Mouse (Mus musculus) layer of hippocampus, adult 2 months (tissue): ENCODE results near the gene Calhm3. TPM values are rescaled to one million over a fixed set of nuclear protein-coding genes. Genes with fewer than 3 reads are reported as not detected.

Source experiments
- DNase-seq, 2 experiments: peaks; one replicate each; pipeline ENCODE4 v3.0.0; 2022; ENCODE audit warnings: low spot score in 2 of 2
- H3K27ac ChIP-seq: fragments of 200-600 bp; 2 replicates; pipeline ENCODE4 v1.8.1; 2022
- H3K4me3 ChIP-seq: fragments of 200-600 bp; 2 replicates; pipeline ENCODE4 v1.8.1; 2022; ENCODE audit warnings: mild to moderate bottlenecking
- CTCF ChIP-seq: fragments of 200-600 bp; conservative IDR thresholded peaks from 2 replicates; pipeline ENCODE4 v1.8.1; 2022; ENCODE audit warnings: antibody characterized with exemption, mild to moderate bottlenecking, moderate library complexity
- long read RNA-seq, 2 experiments: library from polyadenylated mRNA; stranded (forward); transcript quantifications; one replicate each; pipeline ENCODE4 v2.0.0; 2021; ENCODE audit warnings: borderline mapping rate in 2 of 2
- total RNA-seq, 2 experiments: library from RNA; stranded (reverse); gene quantifications; 2 replicates each; pipeline ENCODE4 v1.2.3; 2021

Calhm3 gene
- total RNA-seq, result not detected
- long read RNA-seq, experiment 1, result 0 reads
- long read RNA-seq, experiment 2, result 0 reads

DNA sequence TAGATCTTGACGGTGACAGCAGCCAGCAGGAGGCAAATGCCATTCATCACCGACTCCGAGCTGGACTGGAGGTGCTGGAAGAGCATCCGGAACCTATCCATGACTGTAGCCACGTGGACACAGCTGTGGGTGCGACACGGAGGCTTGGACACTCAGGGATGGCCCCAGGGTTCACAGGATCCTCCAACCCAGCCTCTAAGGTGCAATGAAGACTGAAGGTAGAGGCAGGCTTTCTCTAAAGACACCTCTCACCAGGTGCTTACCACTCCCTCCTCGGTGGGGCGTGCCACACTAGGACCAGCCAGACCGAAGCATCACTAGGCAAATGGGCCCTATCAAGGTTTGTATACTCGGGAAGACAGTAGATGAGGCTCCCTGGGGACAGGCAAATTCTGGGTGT, at the start of gene Calhm3:
TSS of gene Calhm3 (minus strand) at position 101 of the 400 bp plus-strand sequence.
- no peak for DNase-seq
- Histone ChIP-seq H3K4me3 (no peak within 1 kb of the TSS), H3K27ac (no peak within 1 kb of the TSS)
- TF ChIP-seq CTCF, result no peak

- no peak for DNase-seq
- Histone ChIP-seq H3K4me3 (no peak overlapping the region), H3K27ac (no peak overlapping the region)
- TF ChIP-seq CTCF, result no peak
Observed at GRCm38 (mm10) chr19:47206126-47206525, 48.6 kb upstream of the Calhm3 start.

GRCm38 (mm10) chr19:47204653-47205052, 47.1 kb upstream of the Calhm3 start:
- H3K27ac ChIP-seq, result peak overlapping the region; percentile 72
- no peak overlapping the region for H3K4me3 ChIP-seq
- no peak for TF ChIP-seq CTCF
- DNase-seq, result peak in 1 of 2 experiments; percentile 43

DNA sequence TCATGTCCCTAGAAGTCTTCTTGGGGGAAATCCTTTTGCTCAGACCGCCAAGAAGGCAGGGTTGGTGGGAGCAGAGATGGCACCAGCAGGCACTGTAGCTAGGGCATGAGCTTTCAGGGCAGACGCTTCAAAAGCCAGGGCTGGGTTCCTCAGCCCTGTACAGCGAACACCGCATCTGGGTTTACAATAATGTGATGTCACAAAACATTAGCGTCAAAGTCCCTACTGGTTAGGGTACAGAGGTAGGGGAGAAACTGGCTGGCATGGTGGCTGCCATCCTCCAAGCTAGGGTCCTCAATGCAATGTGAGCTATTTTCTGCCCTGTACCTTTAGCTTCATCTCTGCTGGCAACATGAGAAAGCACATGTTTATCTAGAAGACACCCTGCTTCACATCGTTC, 45.5 kb upstream of the Calhm3 start:
- H3K27ac ChIP-seq, result peak overlapping the region; percentile 53
- TF ChIP-seq CTCF, result no peak

GRCm38 (mm10) chr19:47202429-47202828, 44.9 kb upstream of the Calhm3 start:
- Histone ChIP-seq H3K27ac (no peak overlapping the region), H3K4me3 (no peak overlapping the region)
- DNase-seq, result no peak
- no peak for TF ChIP-seq CTCF

More for the DNA sequence above, 45.5 kb upstream of the Calhm3 start:
- DNase-seq, result no peak
- H3K4me3 ChIP-seq, result no peak overlapping the region

DNA sequence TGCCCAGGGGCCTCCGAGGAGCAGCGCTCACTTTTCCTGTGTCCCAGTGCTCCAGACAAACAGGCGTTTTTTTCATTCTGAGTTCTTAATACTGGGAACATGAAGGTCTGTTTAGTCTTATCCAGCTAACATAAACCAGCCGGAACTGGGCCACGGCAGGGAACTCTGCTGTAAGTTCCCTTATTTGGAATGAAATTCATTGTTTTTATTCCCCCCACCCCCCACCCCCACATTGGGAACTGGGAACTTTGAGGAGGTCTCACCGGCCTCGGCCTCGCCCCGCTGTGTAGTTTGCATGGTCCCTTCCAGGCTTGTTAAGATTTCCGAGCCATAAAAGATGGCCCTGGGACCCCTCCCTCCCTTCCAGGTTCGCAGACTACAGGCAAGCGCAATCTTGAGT, 44.4 kb upstream of the Calhm3 start:
- no peak overlapping the region for H3K4me3 ChIP-seq
- DNase-seq, result no peak
- no peak overlapping the region for H3K27ac ChIP-seq
- no peak for TF ChIP-seq CTCF

- TF ChIP-seq CTCF, result no peak
- Histone ChIP-seq H3K4me3 (no peak overlapping the region), H3K27ac (no peak overlapping the region)
- DNase-seq, result no peak
Observed at GRCm38 (mm10) chr19:47198671-47199350, 41.2 kb upstream of the Calhm3 start.

- Histone ChIP-seq H3K27ac (no peak overlapping the region), H3K4me3 (no peak overlapping the region)
- DNase-seq, result no peak
- TF ChIP-seq CTCF, result no peak
Observed at GRCm38 (mm10) chr19:47192158-47192557, 34.6 kb upstream of the Calhm3 start.

DNA sequence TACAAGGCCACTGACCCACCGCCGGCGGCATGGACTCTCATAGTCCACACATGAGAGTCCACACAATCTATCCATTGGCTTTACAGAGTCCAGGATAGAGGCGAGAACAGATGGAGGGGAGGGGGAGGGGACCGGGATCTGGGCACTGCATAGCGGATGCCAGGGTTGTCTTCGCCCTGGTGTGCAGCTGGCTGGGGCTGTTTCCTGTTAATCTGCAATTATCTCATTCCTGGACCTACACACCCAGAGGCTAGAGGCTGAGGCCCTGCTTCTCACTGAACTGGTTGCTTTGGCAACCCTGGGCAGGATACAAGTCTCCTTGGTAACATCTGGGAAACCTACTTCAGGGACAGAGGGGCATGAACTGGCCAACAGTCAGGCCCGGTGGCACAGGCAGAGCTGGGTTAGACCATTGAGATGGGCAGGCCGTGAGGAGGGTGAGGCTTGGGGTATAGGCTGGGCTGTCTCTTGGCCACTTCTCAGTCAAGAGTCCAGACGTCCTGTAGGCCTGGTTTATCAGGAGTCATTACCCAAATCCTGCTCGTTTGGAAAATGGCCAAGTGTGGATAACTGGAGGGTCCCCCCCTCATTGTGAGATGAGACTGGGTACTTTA, 31.1 kb upstream of the Calhm3 start:
- no peak for DNase-seq
- H3K27ac ChIP-seq, result peak overlapping the region; percentile 61; the same call in 1 of the 2 replicates

GRCm38 (mm10) chr19:47186514-47187275, 29.1 kb upstream of the Calhm3 start:
- Histone ChIP-seq H3K27ac (peak overlapping the region; percentile 76), H3K4me3 (no peak overlapping the region)
- DNase-seq, result peak in 1 of 2 experiments; percentile 51
- TF ChIP-seq CTCF, result no peak

More for the DNA sequence above, 31.1 kb upstream of the Calhm3 start:
- H3K4me3 ChIP-seq, result no peak overlapping the region
- TF ChIP-seq CTCF, result no peak

DNA sequence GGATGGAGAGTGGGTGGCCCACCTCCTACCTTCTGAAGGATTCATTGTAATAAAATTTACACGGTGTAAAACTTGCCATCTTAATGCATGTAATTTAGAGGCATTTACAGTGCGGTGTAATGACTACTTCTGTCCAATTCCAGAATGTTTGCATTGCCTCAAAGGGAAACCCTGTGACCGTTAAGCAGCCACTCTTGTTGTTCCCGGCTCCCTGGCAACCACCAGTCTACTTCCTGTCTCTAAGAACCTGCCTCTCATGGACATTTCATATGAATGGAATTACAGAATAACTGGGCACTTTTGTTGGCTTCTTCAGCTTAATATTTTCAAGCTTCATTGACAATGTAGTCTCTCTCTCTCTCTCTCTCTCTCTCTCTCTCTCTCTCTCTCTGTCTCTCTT, 27.2 kb upstream of the Calhm3 start:
- DNase-seq, result no peak
- Histone ChIP-seq H3K4me3 (no peak overlapping the region), H3K27ac (no peak overlapping the region)
- TF ChIP-seq CTCF, result no peak

GRCm38 (mm10) chr19:47184221-47184620, 26.7 kb upstream of the Calhm3 start:
- no peak for TF ChIP-seq CTCF
- no peak for DNase-seq
- 0 out of 2 replicates have a peak overlapping the region, but pooled peaks have one; percentile 7 for H3K27ac ChIP-seq
- no peak overlapping the region for H3K4me3 ChIP-seq

DNA sequence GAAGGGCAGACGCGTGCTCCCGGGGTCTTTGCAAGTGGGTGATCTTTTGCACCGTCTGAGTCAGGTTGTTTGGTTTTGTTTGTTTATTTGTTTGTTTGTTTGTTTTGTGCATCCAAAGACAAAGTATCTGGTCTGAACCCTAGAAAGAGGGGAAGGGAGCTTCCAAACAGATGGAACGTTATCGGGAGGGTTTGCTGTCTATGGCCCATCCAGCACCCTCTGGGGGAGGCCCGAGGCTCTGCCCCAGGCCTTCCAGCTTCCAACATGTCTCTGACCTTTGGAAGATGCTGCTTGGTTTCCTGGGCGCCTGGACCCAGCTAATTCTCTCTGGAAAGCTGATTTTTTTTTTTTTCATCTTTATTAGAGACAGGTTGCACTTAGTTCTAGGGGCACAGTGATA, 22.4 kb upstream of the Calhm3 start:
- Histone ChIP-seq H3K27ac (peak overlapping the region; percentile 89; the same call in 1 of the 2 replicates), H3K4me3 (peak overlapping the region; percentile 84)
- DNase-seq, result no peak
- TF ChIP-seq CTCF, result peak; percentile 16; the same call in 1 of the 2 replicates
